Mouse (Mus musculus) Patski (cell line): ENCODE results near the gene Usp5. TPM values are rescaled to one million over a fixed set of nuclear protein-coding genes. Genes with fewer than 3 reads are reported as not detected.

ENCODE experiments used
- ATAC-seq: fragments of 100-300 bp; one replicate; pipeline ENCODE4 v1.8.0; 2021
- CTCF ChIA-PET: fragments of 350-600 bp; sonication (Branson Sonifier 250); formaldehyde crosslinking; loops from one replicate; lab custom pipeline; 2022; ENCODE audit warnings: inconsistent platforms; lab: Charles Lee
- POLR2A ChIA-PET: fragments of 350-600 bp; sonication (Branson Sonifier 250); formaldehyde crosslinking; loops from one replicate; lab custom pipeline; 2022; ENCODE audit warnings: antibody characterized with exemption, inconsistent platforms; lab: Charles Lee
- DNase-seq: peaks from one replicate; pipeline ENCODE4 v3.0.0-alpha.2; 2011; ENCODE audit warnings: low read depth, low spot score
- H3K27me3 ChIP-seq: fragments of 371-371 bp; one replicate; pipeline ENCODE4 v1.5.1; 2021
- CTCF ChIP-seq: fragments of 100-300 bp; IDR thresholded peaks from one replicate; pipeline ENCODE4 v1.5.1; 2021
- in situ Hi-C: fragments of 300-500 bp; cut with MboI; formaldehyde crosslinking; loops from 3 replicates; pipeline ENCODE4 v1.11.1; 2018; ENCODE audit warnings: low pct_unique_long_range_greater_than_20kb, mixed read lengths
- polyA plus RNA-seq: library from polyadenylated mRNA; unstranded; gene quantifications from one replicate; pipeline ENCODE4 v1.2.3, GENCODE M21; 2021

The Usp5 gene
- polyA plus RNA-seq, 1 experiment from 2014 or later: 130 TPM

DNA sequence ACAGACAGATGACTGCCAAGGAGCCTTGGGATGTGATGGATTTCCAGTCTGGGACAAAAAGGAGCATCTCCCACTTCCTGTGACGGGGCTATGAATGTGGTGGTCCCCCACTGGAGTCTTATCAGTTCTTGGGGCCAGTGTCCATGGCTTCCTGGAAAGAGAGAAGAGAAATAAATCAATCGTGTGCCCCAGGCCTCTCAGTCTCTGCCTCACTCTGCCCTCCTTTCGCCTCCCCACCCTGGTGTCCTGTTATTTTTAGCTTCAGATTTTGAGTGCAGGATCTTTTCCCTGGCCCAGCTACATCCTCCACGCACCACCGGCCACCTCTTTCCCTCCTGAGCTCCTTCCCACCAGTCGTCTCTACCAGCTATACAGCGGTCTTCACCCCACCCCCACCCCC is 59.3 kb downstream of the Usp5 start:
- ChIA-PET POLR2A (no interaction called here), CTCF (interaction anchor here (0.9 to 1.5 kb wide), 2 partner anchors 36 to 67 kb away, joined by 3 to 4 read pairs; no protein-coding TSS in a partner anchor)
- no peak for DNase-seq
- no peak for TF ChIP-seq CTCF
- in situ Hi-C loops: loop anchor here (25.0 kb wide), 1 partner anchor 283 kb away; the partner anchor contains the start of gene C1rl
- ATAC-seq: no peak
- H3K27me3 ChIP-seq: no peaks in the 10 kb centered on the region

GRCm38 (mm10) chr6:124769101-124769765 is 60.1 kb downstream of the Usp5 start, which contains the start of gene Eno2:
Gene Eno2 (minus strand): TSS chr6:124769673.
- POLR2A ChIA-PET: no interaction called here
- no peak for TF ChIP-seq CTCF
- H3K27me3 ChIP-seq: no peaks in the 10 kb centered on the region
- CTCF ChIA-PET: no interaction called here
- DNase-seq (no peak), ATAC-seq (peak; percentile 45)
- in situ Hi-C loops: loop anchor here (25.0 kb wide), 1 partner anchor 282 kb away; the partner anchor contains the start of gene C1rl

DNA sequence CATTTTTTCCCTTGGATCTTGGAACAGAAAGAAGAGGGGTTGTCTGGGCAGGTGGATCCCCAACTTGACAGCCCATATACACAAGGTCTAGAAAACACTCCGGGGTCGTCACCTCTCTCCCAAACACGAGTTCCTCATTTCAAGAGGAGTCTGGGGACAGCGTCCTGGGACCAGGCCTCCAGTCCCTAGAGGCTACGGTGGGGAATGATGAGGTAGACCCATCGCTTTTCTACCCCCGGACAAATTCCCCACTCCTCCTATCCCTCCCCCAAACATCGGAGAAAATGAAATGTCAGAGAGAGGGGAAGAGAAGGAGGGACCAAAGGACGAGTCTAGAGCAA is 60.6 kb downstream of the Usp5 start:
- TF ChIP-seq CTCF: no peak
- in situ Hi-C loops: loop anchor here (25.0 kb wide), 1 partner anchor 281 kb away; the partner anchor contains the start of gene C1rl
- POLR2A ChIA-PET: no interaction called here
- DNase-seq: no peak
- H3K27me3 ChIP-seq: no peaks in the 10 kb centered on the region
- no peak for ATAC-seq
- CTCF ChIA-PET: no interaction called here

DNA sequence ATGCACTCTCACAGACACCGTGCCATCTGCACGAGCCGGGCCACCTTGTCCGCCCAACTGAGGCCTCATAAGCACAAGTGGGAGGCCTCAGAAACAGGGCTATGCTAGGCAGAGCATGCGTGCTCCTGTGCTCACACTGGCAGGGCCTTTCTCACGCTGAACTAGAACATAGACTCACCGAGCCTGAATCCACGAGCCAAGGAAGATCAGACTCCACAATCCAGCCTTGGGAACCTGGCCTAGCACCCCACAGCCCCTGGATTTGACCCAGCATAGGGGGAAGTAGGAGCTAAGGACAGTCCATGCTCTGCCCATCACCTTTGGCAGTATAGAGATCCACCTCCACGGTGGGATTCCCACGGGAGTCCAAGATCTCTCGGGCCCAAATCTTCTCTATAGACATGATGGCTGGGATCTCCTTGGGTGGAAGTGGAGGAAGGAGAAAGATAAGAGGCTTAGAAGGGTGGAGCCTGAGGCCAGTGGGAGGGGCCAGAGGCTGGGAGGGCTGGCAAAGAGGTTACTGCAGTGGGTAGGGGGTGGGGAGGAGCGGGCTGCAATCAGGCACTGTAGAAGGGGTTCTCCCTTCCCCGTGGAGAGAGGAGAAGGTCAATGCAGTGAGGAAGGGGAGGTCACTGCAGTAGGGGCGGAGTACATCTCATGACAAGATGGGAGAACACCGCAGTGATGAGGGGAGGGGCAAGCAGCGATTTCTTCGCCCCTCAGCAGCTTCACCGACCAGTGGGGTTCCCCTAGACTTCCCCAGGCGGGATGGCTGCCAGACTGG is 61.2 kb downstream of the Usp5 start:
- H3K27me3 ChIP-seq: no peaks in the 10 kb centered on the region
- in situ Hi-C loops: loop anchor here (25.0 kb wide), 1 partner anchor 281 kb away; the partner anchor contains the start of gene C1rl
- CTCF ChIA-PET: no interaction called here
- DNase-seq (no peak), ATAC-seq (no peak)
- POLR2A ChIA-PET: no interaction called here
- TF ChIP-seq CTCF: no peak

DNA sequence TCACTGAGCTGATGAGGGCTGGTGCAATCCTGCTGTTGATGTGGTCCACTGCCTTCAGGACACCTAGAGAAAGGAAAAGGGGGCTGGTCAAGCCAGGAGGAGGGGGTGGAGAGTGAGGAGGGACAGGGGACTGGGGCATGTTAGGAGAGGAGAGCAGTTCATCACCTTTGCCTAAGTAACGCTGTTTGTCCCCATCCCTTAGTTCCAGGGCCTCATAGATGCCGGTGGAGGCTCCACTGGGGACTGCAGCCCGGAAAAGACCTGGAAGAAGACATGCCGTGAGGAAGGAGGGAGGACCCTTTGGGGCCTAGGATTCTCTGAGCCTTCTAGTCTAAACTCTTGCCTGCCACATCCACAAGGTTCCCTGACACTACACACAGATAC is 61.8 kb downstream of the Usp5 start:
- ATAC-seq (no peak), DNase-seq (no peak)
- no peaks in the 10 kb centered on the region for H3K27me3 ChIP-seq
- TF ChIP-seq CTCF: no peak
- in situ Hi-C loops: loop anchor here (25.0 kb wide), 1 partner anchor 280 kb away; the partner anchor contains the start of gene C1rl
- ChIA-PET CTCF (no interaction called here), POLR2A (no interaction called here)

GRCm38 (mm10) chr6:124765951-124766350 is 63.3 kb downstream of the Usp5 start:
- TF ChIP-seq CTCF: no peak
- DNase-seq (no peak), ATAC-seq (no peak)
- POLR2A ChIA-PET: no interaction called here
- in situ Hi-C loops: loop anchor here (25.0 kb wide), 1 partner anchor 279 kb away; the partner anchor contains the start of gene C1rl
- CTCF ChIA-PET: no interaction called here
- H3K27me3 ChIP-seq: no peaks in the 10 kb centered on the region

Other genes starting within 250 kb of the Usp5 start
- 6.1 TPM for gene C1s2, start 193.4 kb downstream of the Usp5 start, polyA plus RNA-seq
- gene Lpcat3, start 166.5 kb downstream of the Usp5 start, polyA plus RNA-seq: 107 TPM
- gene Emg1, start 117.3 kb downstream of the Usp5 start, polyA plus RNA-seq: 100 TPM
- gene Phb2, start 117.1 kb downstream of the Usp5 start, polyA plus RNA-seq: 275 TPM
- 1.5 TPM for gene Ptpn6, start 90.8 kb downstream of the Usp5 start, polyA plus RNA-seq
- gene Grcc10, start 88.1 kb downstream of the Usp5 start, polyA plus RNA-seq: 270 TPM
- gene Gm45234, start 73.5 kb downstream of the Usp5 start, polyA plus RNA-seq: 0.82 TPM
- gene Atn1, start 73.0 kb downstream of the Usp5 start, polyA plus RNA-seq: 100.0 TPM
- 25.8 TPM for gene Eno2, start 59.8 kb downstream of the Usp5 start, polyA plus RNA-seq
- not detected for gene Lrrc23, start 49.8 kb downstream of the Usp5 start, polyA plus RNA-seq
- gene Spsb2, start 20.8 kb downstream of the Usp5 start, polyA plus RNA-seq: 23.6 TPM
- 1,211 TPM for gene Tpi1, start 15.2 kb downstream of the Usp5 start, polyA plus RNA-seq
- 66.3 TPM for gene Cdca3, start 63 bp upstream of the Usp5 start, polyA plus RNA-seq
- gene Gnb3, start 10.8 kb upstream of the Usp5 start, polyA plus RNA-seq: 0.09 TPM
- 15.1 TPM for gene P3h3, start 28.3 kb upstream of the Usp5 start, polyA plus RNA-seq
- 10.3 TPM for gene Gpr162, start 34.5 kb upstream of the Usp5 start, polyA plus RNA-seq
- not detected for gene Cd4, start 58.7 kb upstream of the Usp5 start, polyA plus RNA-seq
- 0.49 TPM for gene Lag3, start 82.2 kb upstream of the Usp5 start, polyA plus RNA-seq
- 850 TPM for gene Ptms, start 90.6 kb upstream of the Usp5 start, polyA plus RNA-seq
- gene Mlf2, start 101.9 kb upstream of the Usp5 start, polyA plus RNA-seq: 442 TPM
- 153 TPM for gene Cops7a, start 136.1 kb upstream of the Usp5 start, polyA plus RNA-seq
- gene Pianp, start 167.2 kb upstream of the Usp5 start, polyA plus RNA-seq: 12.9 TPM
- 53.0 TPM for gene Zfp384, start 179.7 kb upstream of the Usp5 start, polyA plus RNA-seq
- 77.6 TPM for gene Ing4, start 210.3 kb upstream of the Usp5 start, polyA plus RNA-seq
- 9.7 TPM for gene Acrbp, start 220.2 kb upstream of the Usp5 start, polyA plus RNA-seq
- gene Lpar5, start 238.4 kb upstream of the Usp5 start, polyA plus RNA-seq: not detected